Mouse (Mus musculus): ENCODE measurements around the gene Mical2. TPM values are rescaled to one million over a fixed set of nuclear protein-coding genes. Genes with fewer than 3 reads are reported as not detected.

Gene Mical2
- total RNA-seq, 2 experiments from 2014 or later = 573 to 577 TPM

GRCm38 (mm10) chr7:112241211-112241944 is 15.7 kb downstream of the Mical2 start:
- peak in 1 of 2 experiments; percentile 77 for DNase-seq (ENCODE audit: low spot score in 2 of 2)

GRCm38 (mm10) chr7:112241945-112242329 is 16.3 kb downstream of the Mical2 start:
- DNase-seq (ENCODE audit: low spot score in 2 of 2) = peak in 1 of 2 experiments; percentile 69

- DNase-seq (ENCODE audit: low spot score in 2 of 2) = no peak
These were observed 16.9 kb downstream of the Mical2 start for GRCm38 (mm10) chr7:112242587-112242986.

GRCm38 (mm10) chr7:112244071-112244470 is 18.4 kb downstream of the Mical2 start:
- DNase-seq (ENCODE audit: low spot score in 2 of 2) = no peak

- no peak for DNase-seq (ENCODE audit: low spot score in 2 of 2)
These were observed 19.0 kb downstream of the Mical2 start for GRCm38 (mm10) chr7:112244683-112245082.

- DNase-seq (ENCODE audit: low spot score in 2 of 2) = no peak
These were observed 20.3 kb downstream of the Mical2 start for GRCm38 (mm10) chr7:112245839-112246438.

GRCm38 (mm10) chr7:112246442-112246841 is 20.8 kb downstream of the Mical2 start:
- no peak for DNase-seq (ENCODE audit: low spot score in 2 of 2)

GRCm38 (mm10) chr7:112247890-112248289 is 22.2 kb downstream of the Mical2 start:
- no peak for DNase-seq (ENCODE audit: low spot score in 2 of 2)

GRCm38 (mm10) chr7:112249476-112249875 is 23.8 kb downstream of the Mical2 start:
- no peak for DNase-seq (ENCODE audit: low spot score in 2 of 2)

GRCm38 (mm10) chr7:112252065-112252464 is 26.4 kb downstream of the Mical2 start:
- no peak for DNase-seq (ENCODE audit: low spot score in 2 of 2)

GRCm38 (mm10) chr7:112254233-112254632 is 28.6 kb downstream of the Mical2 start:
- DNase-seq (ENCODE audit: low spot score in 2 of 2) = no peak

- DNase-seq (ENCODE audit: low spot score in 2 of 2) = no peak
These were observed 29.7 kb downstream of the Mical2 start for GRCm38 (mm10) chr7:112255248-112255866.

- no peak for DNase-seq (ENCODE audit: low spot score in 2 of 2)
These were observed 32.8 kb downstream of the Mical2 start for GRCm38 (mm10) chr7:112258338-112258903.

GRCm38 (mm10) chr7:112259286-112259685 is 33.6 kb downstream of the Mical2 start:
- DNase-seq (ENCODE audit: low spot score in 2 of 2) = no peak

GRCm38 (mm10) chr7:112261121-112261520 is 35.5 kb downstream of the Mical2 start:
- DNase-seq (ENCODE audit: low spot score in 2 of 2) = no peak

- DNase-seq (ENCODE audit: low spot score in 2 of 2) = no peak
These were observed 41.6 kb downstream of the Mical2 start for GRCm38 (mm10) chr7:112267266-112267665.

- DNase-seq (ENCODE audit: low spot score in 2 of 2) = no peak
These were observed 43.2 kb downstream of the Mical2 start for GRCm38 (mm10) chr7:112268761-112269425.

- DNase-seq (ENCODE audit: low spot score in 2 of 2) = no peak
These were observed 45.2 kb downstream of the Mical2 start for GRCm38 (mm10) chr7:112270870-112271269.

- DNase-seq (ENCODE audit: low spot score in 2 of 2) = no peak
These were observed 46.0 kb downstream of the Mical2 start for GRCm38 (mm10) chr7:112271627-112272026.

- no peak for DNase-seq (ENCODE audit: low spot score in 2 of 2)
These were observed 47.0 kb downstream of the Mical2 start for GRCm38 (mm10) chr7:112272692-112273091.

GRCm38 (mm10) chr7:112273451-112273850 is 47.8 kb downstream of the Mical2 start:
- no peak for DNase-seq (ENCODE audit: low spot score in 2 of 2)

Data from layer of hippocampus, postnatal 14 days (tissue).